ENCODE assay signal across 7 mouse cellular contexts in the genomic region with DNA sequence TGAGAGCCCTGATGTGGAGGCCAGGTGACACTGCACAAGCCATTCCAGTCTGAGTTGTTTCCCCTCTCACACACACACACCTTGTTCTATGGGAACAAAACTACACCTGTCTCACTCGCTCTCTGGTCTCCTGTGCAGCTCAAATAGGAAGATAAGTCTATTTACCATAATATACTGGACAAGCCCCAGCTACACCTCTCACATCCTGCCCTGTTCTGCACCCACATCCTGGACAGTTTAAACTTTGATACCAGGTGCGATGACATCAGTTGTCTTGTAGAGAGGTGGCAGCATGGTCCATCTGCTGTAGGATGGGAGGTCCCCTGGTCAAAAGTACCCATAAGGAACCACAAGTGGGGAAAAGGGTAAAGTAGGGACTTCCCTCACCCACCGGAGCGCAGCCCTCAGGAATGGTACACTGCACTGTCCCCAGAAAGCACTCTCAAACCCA. TPM values are rescaled to one million over a fixed set of nuclear protein-coding genes. Genes with fewer than 3 reads are reported as not detected.
A peak's percentile ranks its signal among the peaks of the same experiment; 100 is the strongest.
DNase-seq lines count a peak whose midpoint lies in the region; ATAC-seq lines count a peak whose summit lies in the region.

No protein-coding gene starts in this region.

- intact Hi-C loops in left cerebral cortex, postnatal 4 days (cut with DNase I) = loop anchor here (5.0 kb wide), 1 partner anchor 48 kb away; no protein-coding TSS in a partner anchor

- peak; percentile 53 to 58 for DNase-seq in spleen, adult 18-20 months
- DNase-seq in spleen, postnatal 14 days (ENCODE audit: low spot score in 2 of 2) = no peak
- DNase-seq in liver, embryonic 13.5 days = no peak
- DNase-seq in spleen, postnatal 4 days (ENCODE audit: low spot score in 2 of 2) = peak; percentile 40 to 70
- DNase-seq in left cerebral cortex, adult 8-10 months (ENCODE audit: low spot score in 2 of 2) = no peak
- no peak for DNase-seq in left cerebral cortex, postnatal 4 days

- H3K4me1 ChIP-seq in forebrain, embryonic 13.5 days = peaks cover 54% of the 10 kb centered on the region
- H3K4me1 ChIP-seq in liver, embryonic 13.5 days (replicated peaks) = peaks cover 60% of the 10 kb centered on the region

- peak overlapping the region; percentile 88 for H3K4me2 ChIP-seq in forebrain, embryonic 13.5 days
- peak overlapping the region; percentile 78 for H3K4me2 ChIP-seq in liver, embryonic 13.5 days

- no peak for ATAC-seq in forebrain, embryonic 13.5 days
- no peak for ATAC-seq in liver, embryonic 13.5 days (ENCODE audit: low read depth)

- peak overlapping the region; percentile 98 for H3K9ac ChIP-seq in forebrain, embryonic 13.5 days
- peak overlapping the region; percentile 97 for H3K9ac ChIP-seq in liver, embryonic 13.5 days

- H3K27ac ChIP-seq in forebrain, embryonic 13.5 days = peak overlapping the region; percentile 14; the same call in 1 of the 2 replicates
- H3K27ac ChIP-seq in liver, embryonic 13.5 days = peak overlapping the region; percentile 87

- H3K36me3 ChIP-seq in forebrain, embryonic 13.5 days (ENCODE audit: poor library complexity, severe bottlenecking) = no peaks in the 10 kb centered on the region
- H3K36me3 ChIP-seq in liver, embryonic 13.5 days = no peaks in the 10 kb centered on the region

- WGBS in forebrain, embryonic 13.5 days = 54% methylated on average over 4 of the region's 4 CpGs
- WGBS in liver, embryonic 13.5 days (ENCODE audit: insufficient replicate concordance) = 14% methylated on average over 4 of the region's 4 CpGs

- H3K4me3 ChIP-seq in forebrain, embryonic 13.5 days = peak overlapping the region; percentile 98
- peak overlapping the region; percentile 97 for H3K4me3 ChIP-seq in liver, embryonic 13.5 days (replicated peaks)

- no peaks in the 10 kb centered on the region for H3K27me3 ChIP-seq in forebrain, embryonic 13.5 days
- H3K27me3 ChIP-seq in liver, embryonic 13.5 days = no peaks in the 10 kb centered on the region

- no peaks in the 10 kb centered on the region for H3K9me3 ChIP-seq in forebrain, embryonic 13.5 days (replicated peaks)
- no peaks in the 10 kb centered on the region for H3K9me3 ChIP-seq in liver, embryonic 13.5 days (replicated peaks)

RNA-seq across cellular contexts. Expression of gene Grk2, which starts 1.1 kb away (rescaled TPM):
- 14.4 and 15.6 TPM in 2 replicates for polyA plus RNA-seq in forebrain, embryonic 13.5 days (2015; fragmentation: Nextera tagmentation; extraction: Ambion mirVana)
- 10.1 and 10.3 TPM in 2 replicates for polyA plus RNA-seq in liver, embryonic 13.5 days (2015; fragmentation: Nextera tagmentation; extraction: Ambion mirVana)
- 100 to 1,000 TPM; 191 to 210 (median 203) TPM for total RNA-seq in left cerebral cortex, adult 8-10 months (2022)
- 100 to 1,000 TPM; 143 to 167 TPM for total RNA-seq in left cerebral cortex, postnatal 4 days (2021)

RNA-seq across cellular contexts. Expression of gene Ankrd13d, which starts 22.0 kb away (rescaled TPM):
- 14.0 and 15.2 TPM in 2 replicates for polyA plus RNA-seq in forebrain, embryonic 13.5 days (2015; fragmentation: Nextera tagmentation; extraction: Ambion mirVana)
- polyA plus RNA-seq in liver, embryonic 13.5 days (2015; fragmentation: Nextera tagmentation; extraction: Ambion mirVana) = 0.57 and 0.74 TPM in 2 replicates
- 10 to 100 TPM; 60.1 to 72.5 (median 69.0) TPM for total RNA-seq in left cerebral cortex, adult 8-10 months (2022)
- 10 to 100 TPM; 98.4 to 99.3 TPM for total RNA-seq in left cerebral cortex, postnatal 4 days (2021)

RNA-seq across cellular contexts. Expression of gene Ssh3, which starts 35.9 kb away (rescaled TPM):
- polyA plus RNA-seq in forebrain, embryonic 13.5 days (2015; fragmentation: Nextera tagmentation; extraction: Ambion mirVana) = 3.6 and 4.8 TPM in 2 replicates
- polyA plus RNA-seq in liver, embryonic 13.5 days (2015; fragmentation: Nextera tagmentation; extraction: Ambion mirVana) = 1.3 and 1.7 TPM in 2 replicates
- total RNA-seq in left cerebral cortex, adult 8-10 months (2022) = 10 to 100 TPM; 40.6 to 55.7 (median 51.5) TPM
- total RNA-seq in left cerebral cortex, postnatal 4 days (2021) = 10 to 100 TPM; 71.0 to 74.6 TPM

Comparison
In these comparisons a context has a peak if more than half of its experiments do, and no peak if none do; other contexts are left out.
1. DNase-seq: peak in spleen, adult 18-20 months (2 of 2) and spleen, postnatal 4 days (2 of 2); none in spleen, postnatal 14 days (0 of 2), liver, embryonic 13.5 days (single experiment), left cerebral cortex, adult 8-10 months (0 of 2) and left cerebral cortex, postnatal 4 days (single experiment).